Mouse (Mus musculus): ENCODE data around the gene Kat2a. TPM values are rescaled to one million over a fixed set of nuclear protein-coding genes. Genes with fewer than 3 reads are reported as not detected.
A peak's percentile ranks its signal among the peaks of the same experiment; 100 is the strongest.

Kat2a gene
- polyA plus RNA-seq, 1 experiment from 2014 or later, result 12.0 TPM

GRCm38 (mm10) chr11:100752294-100752693 lies 40.0 kb upstream of the Kat2a start:
- WGBS (ENCODE audit: insufficient replicate concordance), result 39% methylated on average over 10 of the region's 10 CpGs
- Histone ChIP-seq H3K9ac (ENCODE audit: low read depth, low read length) (no peak overlapping the region), H3K27me3 (ENCODE audit: control insufficient read depth, insufficient read depth, low read depth, low read length) (peaks cover 41% of the 10 kb centered on the region), H3K4me1 (ENCODE audit: control insufficient read depth, low read depth, low read length) (peaks cover 2% of the 10 kb centered on the region), H3K4me2 (ENCODE audit: low read depth, low read length) (no peak overlapping the region), H3K9me3 (replicated peaks; ENCODE audit: control insufficient read depth, low read length) (no peaks in the 10 kb centered on the region), H3K4me3 (ENCODE audit: low read depth, low read length) (no peak overlapping the region), H3K27ac (ENCODE audit: low read length) (no peak overlapping the region), H3K36me3 (ENCODE audit: control insufficient read depth, insufficient read depth) (no peaks in the 10 kb centered on the region)
- ATAC-seq (ENCODE audit: low read depth), result no peak

- Histone ChIP-seq H3K9ac (ENCODE audit: low read depth, low read length) (no peak overlapping the region), H3K9me3 (replicated peaks; ENCODE audit: control insufficient read depth, low read length) (no peaks in the 10 kb centered on the region), H3K36me3 (ENCODE audit: control insufficient read depth, insufficient read depth) (no peaks in the 10 kb centered on the region), H3K27me3 (ENCODE audit: control insufficient read depth, insufficient read depth, low read depth, low read length) (peaks cover 33% of the 10 kb centered on the region), H3K4me2 (ENCODE audit: low read depth, low read length) (no peak overlapping the region), H3K4me1 (ENCODE audit: control insufficient read depth, low read depth, low read length) (peaks cover 8% of the 10 kb centered on the region), H3K4me3 (ENCODE audit: low read depth, low read length) (no peak overlapping the region), H3K27ac (ENCODE audit: low read length) (no peak overlapping the region)
- ATAC-seq (ENCODE audit: low read depth), result no peak
- WGBS (ENCODE audit: insufficient replicate concordance), result 73% methylated on average over 16 of the region's 16 CpGs
Measured at GRCm38 (mm10) chr11:100750127-100750526, 37.9 kb upstream of the Kat2a start.

DNA sequence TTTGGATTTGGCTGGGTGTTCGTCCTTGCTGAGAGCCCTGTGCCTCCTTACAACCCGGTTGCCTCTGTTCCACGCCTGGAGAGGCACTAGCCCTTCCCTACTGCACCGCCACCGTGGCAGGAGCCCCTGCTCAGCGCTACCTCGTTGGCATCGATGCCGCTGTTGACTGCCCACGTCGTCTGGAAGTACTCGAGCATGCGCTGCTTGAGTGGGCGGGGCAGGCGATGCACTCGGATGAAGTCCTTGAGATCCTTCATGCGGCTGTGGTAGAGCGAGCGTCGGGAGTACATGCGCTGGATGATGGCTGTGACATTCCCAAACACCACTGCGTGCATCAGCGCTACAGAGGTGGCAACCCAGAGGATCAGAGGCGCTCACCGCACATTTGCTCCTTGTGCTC lies 37.2 kb upstream of the Kat2a start:
- H3K36me3 ChIP-seq (ENCODE audit: control insufficient read depth, insufficient read depth), result no peaks in the 10 kb centered on the region
- H3K4me1 ChIP-seq (ENCODE audit: control insufficient read depth, low read depth, low read length), result peaks cover 8% of the 10 kb centered on the region
- H3K4me2 ChIP-seq (ENCODE audit: low read depth, low read length), result no peak overlapping the region
- no peaks in the 10 kb centered on the region for H3K9me3 ChIP-seq (replicated peaks; ENCODE audit: control insufficient read depth, low read length)
- H3K27me3 ChIP-seq (ENCODE audit: control insufficient read depth, insufficient read depth, low read depth, low read length), result peaks cover 33% of the 10 kb centered on the region
- no peak overlapping the region for H3K27ac ChIP-seq (ENCODE audit: low read length)
- WGBS (ENCODE audit: insufficient replicate concordance), result 40% methylated on average over 25 of the region's 25 CpGs
- no peak overlapping the region for H3K9ac ChIP-seq (ENCODE audit: low read depth, low read length)
- no peak for ATAC-seq (ENCODE audit: low read depth)
- H3K4me3 ChIP-seq (ENCODE audit: low read depth, low read length), result no peak overlapping the region

DNA sequence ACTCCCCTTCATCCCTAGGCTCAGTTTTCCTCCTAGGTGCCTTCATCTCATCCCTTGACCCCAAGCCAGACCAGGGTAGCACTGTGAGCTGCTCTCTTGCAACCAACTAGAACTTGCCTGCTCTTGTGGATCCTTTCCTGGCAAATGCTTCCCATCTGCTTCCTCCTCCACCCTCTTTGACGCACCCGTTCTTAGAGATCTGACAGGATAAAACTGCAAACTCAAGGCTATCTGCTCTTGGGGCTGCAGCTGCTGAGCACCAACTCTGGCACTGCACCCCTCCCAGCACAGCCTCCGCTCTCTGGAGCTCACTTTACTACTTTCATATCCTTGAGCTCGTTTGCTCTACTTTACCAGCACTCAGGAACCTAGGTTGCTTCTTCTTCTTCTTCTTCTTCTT lies 36.4 kb upstream of the Kat2a start:
- no peak overlapping the region for H3K9ac ChIP-seq (ENCODE audit: low read depth, low read length)
- no peak overlapping the region for H3K27ac ChIP-seq (ENCODE audit: low read length)
- no peaks in the 10 kb centered on the region for H3K36me3 ChIP-seq (ENCODE audit: control insufficient read depth, insufficient read depth)
- peaks cover 8% of the 10 kb centered on the region for H3K4me1 ChIP-seq (ENCODE audit: control insufficient read depth, low read depth, low read length)
- peaks cover 32% of the 10 kb centered on the region for H3K27me3 ChIP-seq (ENCODE audit: control insufficient read depth, insufficient read depth, low read depth, low read length)
- H3K4me2 ChIP-seq (ENCODE audit: low read depth, low read length), result no peak overlapping the region
- 21% methylated on average over 4 of the region's 4 CpGs for WGBS (ENCODE audit: insufficient replicate concordance)
- H3K9me3 ChIP-seq (replicated peaks; ENCODE audit: control insufficient read depth, low read length), result no peaks in the 10 kb centered on the region
- H3K4me3 ChIP-seq (ENCODE audit: low read depth, low read length), result no peak overlapping the region
- ATAC-seq (ENCODE audit: low read depth), result no peak

- no peak overlapping the region for H3K27ac ChIP-seq (ENCODE audit: low read length)
- H3K4me1 ChIP-seq (ENCODE audit: control insufficient read depth, low read depth, low read length), result peaks cover 8% of the 10 kb centered on the region
- no peak overlapping the region for H3K4me2 ChIP-seq (ENCODE audit: low read depth, low read length)
- WGBS (ENCODE audit: insufficient replicate concordance), result 45% methylated on average over 5 of the region's 5 CpGs
- ATAC-seq (ENCODE audit: low read depth), result peak; percentile 81
- no peak overlapping the region for H3K4me3 ChIP-seq (ENCODE audit: low read depth, low read length)
- H3K9ac ChIP-seq (ENCODE audit: low read depth, low read length), result no peak overlapping the region
- H3K9me3 ChIP-seq (replicated peaks; ENCODE audit: control insufficient read depth, low read length), result no peaks in the 10 kb centered on the region
- no peaks in the 10 kb centered on the region for H3K36me3 ChIP-seq (ENCODE audit: control insufficient read depth, insufficient read depth)
- H3K27me3 ChIP-seq (ENCODE audit: control insufficient read depth, insufficient read depth, low read depth, low read length), result peaks cover 21% of the 10 kb centered on the region
Measured at GRCm38 (mm10) chr11:100747114-100747513, 34.8 kb upstream of the Kat2a start.

GRCm38 (mm10) chr11:100746546-100746945 lies 34.3 kb upstream of the Kat2a start:
- Histone ChIP-seq H3K27ac (ENCODE audit: low read length) (no peak overlapping the region), H3K27me3 (ENCODE audit: control insufficient read depth, insufficient read depth, low read depth, low read length) (peaks cover 18% of the 10 kb centered on the region), H3K9me3 (replicated peaks; ENCODE audit: control insufficient read depth, low read length) (no peaks in the 10 kb centered on the region), H3K9ac (ENCODE audit: low read depth, low read length) (no peak overlapping the region), H3K4me3 (ENCODE audit: low read depth, low read length) (no peak overlapping the region), H3K4me2 (ENCODE audit: low read depth, low read length) (no peak overlapping the region), H3K4me1 (ENCODE audit: control insufficient read depth, low read depth, low read length) (peaks cover 8% of the 10 kb centered on the region), H3K36me3 (ENCODE audit: control insufficient read depth, insufficient read depth) (no peaks in the 10 kb centered on the region)
- no peak for ATAC-seq (ENCODE audit: low read depth)
- WGBS (ENCODE audit: insufficient replicate concordance), result 80% methylated on average over 10 of the region's 10 CpGs

GRCm38 (mm10) chr11:100745085-100745484 lies 32.8 kb upstream of the Kat2a start:
- no peak for ATAC-seq (ENCODE audit: low read depth)
- no peaks in the 10 kb centered on the region for H3K9me3 ChIP-seq (replicated peaks; ENCODE audit: control insufficient read depth, low read length)
- H3K27ac ChIP-seq (ENCODE audit: low read length), result no peak overlapping the region
- no peak overlapping the region for H3K4me3 ChIP-seq (ENCODE audit: low read depth, low read length)
- H3K9ac ChIP-seq (ENCODE audit: low read depth, low read length), result no peak overlapping the region
- no peak overlapping the region for H3K4me2 ChIP-seq (ENCODE audit: low read depth, low read length)
- WGBS (ENCODE audit: insufficient replicate concordance), result 15% methylated on average over 6 of the region's 6 CpGs
- H3K27me3 ChIP-seq (ENCODE audit: control insufficient read depth, insufficient read depth, low read depth, low read length), result peaks cover 14% of the 10 kb centered on the region
- H3K36me3 ChIP-seq (ENCODE audit: control insufficient read depth, insufficient read depth), result no peaks in the 10 kb centered on the region
- H3K4me1 ChIP-seq (ENCODE audit: control insufficient read depth, low read depth, low read length), result peaks cover 8% of the 10 kb centered on the region

- Histone ChIP-seq H3K27me3 (ENCODE audit: control insufficient read depth, insufficient read depth, low read depth, low read length) (no peaks in the 10 kb centered on the region), H3K9ac (ENCODE audit: low read depth, low read length) (no peak overlapping the region), H3K9me3 (replicated peaks; ENCODE audit: control insufficient read depth, low read length) (no peaks in the 10 kb centered on the region), H3K36me3 (ENCODE audit: control insufficient read depth, insufficient read depth) (no peaks in the 10 kb centered on the region), H3K4me3 (ENCODE audit: low read depth, low read length) (no peak overlapping the region), H3K4me1 (ENCODE audit: control insufficient read depth, low read depth, low read length) (peaks cover 19% of the 10 kb centered on the region), H3K4me2 (ENCODE audit: low read depth, low read length) (no peak overlapping the region), H3K27ac (ENCODE audit: low read length) (no peak overlapping the region)
- no peak for ATAC-seq (ENCODE audit: low read depth)
- WGBS (ENCODE audit: insufficient replicate concordance), result 66% methylated on average over 6 of the region's 6 CpGs
Measured at GRCm38 (mm10) chr11:100741348-100741747, 29.1 kb upstream of the Kat2a start.

GRCm38 (mm10) chr11:100738749-100739148 lies 26.5 kb upstream of the Kat2a start:
- H3K9ac ChIP-seq (ENCODE audit: low read depth, low read length), result peak overlapping the region; percentile 57
- no peaks in the 10 kb centered on the region for H3K9me3 ChIP-seq (replicated peaks; ENCODE audit: control insufficient read depth, low read length)
- peaks cover 35% of the 10 kb centered on the region for H3K4me1 ChIP-seq (ENCODE audit: control insufficient read depth, low read depth, low read length)
- H3K27me3 ChIP-seq (ENCODE audit: control insufficient read depth, insufficient read depth, low read depth, low read length), result no peaks in the 10 kb centered on the region
- ATAC-seq (ENCODE audit: low read depth), result no peak
- H3K4me2 ChIP-seq (ENCODE audit: low read depth, low read length), result peak overlapping the region; percentile 85
- no peaks in the 10 kb centered on the region for H3K36me3 ChIP-seq (ENCODE audit: control insufficient read depth, insufficient read depth)
- H3K4me3 ChIP-seq (ENCODE audit: low read depth, low read length), result peak overlapping the region; percentile 82
- WGBS (ENCODE audit: insufficient replicate concordance), result 23% methylated on average over 5 of the region's 5 CpGs
- peak overlapping the region; percentile 85 for H3K27ac ChIP-seq (ENCODE audit: low read length)
